Mouse (Mus musculus): ENCODE measurements around the gene Ssrp1. TPM values are rescaled to one million over a fixed set of nuclear protein-coding genes. Genes with fewer than 3 reads are reported as not detected.

Ssrp1 gene
- 180 to 189 TPM (median 187 TPM) in 4 replicates for total RNA-seq (2023; ENCODE audit: inconsistent age)

DNA sequence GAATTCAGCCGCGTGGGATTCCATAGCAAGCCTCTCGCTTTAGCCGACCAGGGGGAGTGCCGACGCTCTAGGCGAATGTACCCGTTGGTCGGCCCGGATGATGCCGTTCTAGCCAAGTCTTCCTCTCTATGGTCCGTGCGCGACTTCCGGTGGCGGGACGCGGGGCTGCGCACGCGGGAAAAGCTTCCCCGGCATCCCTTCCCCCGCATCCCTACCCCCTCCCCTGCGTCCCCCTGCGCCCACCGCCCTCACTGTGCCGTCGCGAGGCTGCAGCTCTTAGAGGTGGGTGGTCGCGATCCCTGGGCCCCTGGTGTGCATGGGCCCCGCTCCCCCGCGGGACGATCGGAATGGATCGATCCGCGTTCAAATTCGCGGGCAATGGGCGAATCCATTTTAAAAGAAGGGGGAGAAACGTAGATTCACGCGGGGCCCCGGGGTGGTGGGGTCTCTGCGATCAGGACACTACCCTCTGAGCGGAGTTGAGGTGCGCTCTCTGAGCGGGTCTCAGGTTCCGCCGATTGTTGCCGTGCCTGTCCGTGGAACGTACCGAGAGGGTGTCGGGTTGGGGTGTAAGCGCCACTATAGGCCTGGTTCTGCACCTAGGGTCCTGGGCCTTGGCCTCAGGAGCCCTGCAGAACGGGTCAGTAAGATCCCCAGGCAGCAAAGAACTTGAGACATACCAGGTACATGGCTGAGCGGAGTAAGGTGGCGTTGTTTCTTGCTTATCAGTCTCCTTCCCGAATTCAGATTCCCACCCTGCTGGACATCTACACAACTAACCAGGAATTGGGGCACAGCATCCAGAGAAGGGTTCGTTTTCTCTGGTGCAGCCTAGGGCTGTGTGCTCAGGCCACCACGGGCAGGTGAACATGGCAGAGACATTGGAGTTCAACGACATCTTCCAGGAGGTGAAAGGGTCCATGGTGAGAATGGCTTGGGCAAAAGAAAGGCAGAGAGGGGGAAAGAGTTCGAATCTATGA lies at the start of gene Ssrp1, which contains the start of gene P2rx3:
Gene Ssrp1, plus strand, starts transcription at position 188 of the 980 bp plus-strand sequence.
Gene P2rx3, minus strand, starts transcription at position 416 of the 980 bp plus-strand sequence.

DNA sequence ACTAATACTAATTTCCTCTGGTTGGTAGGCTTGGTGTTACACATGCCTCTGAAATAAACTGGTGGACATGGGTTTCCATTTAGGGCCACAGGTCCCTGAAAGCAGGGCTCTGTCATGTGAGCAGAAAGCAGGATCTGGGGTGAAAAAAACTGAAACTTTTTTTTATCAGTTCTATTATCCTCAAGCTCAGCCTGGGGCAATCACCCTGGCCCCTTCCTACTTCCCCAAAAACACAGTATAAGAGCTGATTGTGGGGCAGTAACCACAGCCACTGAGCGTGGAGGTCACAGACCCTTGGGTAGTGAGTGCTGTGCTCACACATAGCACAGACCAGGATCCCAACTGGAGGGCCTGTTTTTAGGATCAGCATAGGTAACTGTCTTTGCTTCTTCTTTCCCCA lies 49.1 kb upstream of the Ssrp1 start, which contains the start of gene Prg3:
Gene Prg3, plus strand, starts transcription at position 286 of the 400 bp plus-strand sequence.

GRCm38 (mm10) chr2:85047596-85048167 lies 10.6 kb downstream of the Ssrp1 start, which contains the start of gene Tnks1bp1:
Gene Tnks1bp1 (plus strand): TSS chr2:85048022.

Other genes with a start within 250 kb of the Ssrp1 start
- 9.9 to 13.6 TPM (median 11.4 TPM) in 4 replicates for gene Ube2l6, start 238.4 kb upstream of the Ssrp1 start, total RNA-seq (2023; ENCODE audit: inconsistent age)
- gene Smtnl1, start 214.6 kb upstream of the Ssrp1 start, total RNA-seq (2023; ENCODE audit: inconsistent age), result not detected in 4 replicates
- gene Timm10, start 210.2 kb upstream of the Ssrp1 start, total RNA-seq (2023; ENCODE audit: inconsistent age), result 16.3 to 24.5 TPM (median 21.0 TPM) in 4 replicates
- 5.3 to 9.8 TPM (median 7.3 TPM) in 4 replicates for gene Slc43a1, start 198.4 kb upstream of the Ssrp1 start, total RNA-seq (2023; ENCODE audit: inconsistent age)
- 1.3 TPM in 1 of 4 replicates, not detected in the others for gene Rtn4rl2, start 150.5 kb upstream of the Ssrp1 start, total RNA-seq (2023; ENCODE audit: inconsistent age)
- gene Slc43a3, start 100.7 kb upstream of the Ssrp1 start, total RNA-seq (2023; ENCODE audit: inconsistent age), result 6.9 to 14.2 TPM (median 7.5 TPM) in 4 replicates
- 1.1 to 3.4 TPM (median 1.7 TPM) in 4 replicates for gene Prg2, start 56.8 kb upstream of the Ssrp1 start, total RNA-seq (2023; ENCODE audit: inconsistent age)
- gene Prg3, start 49.0 kb upstream of the Ssrp1 start, total RNA-seq (2023; ENCODE audit: inconsistent age), result not detected in 4 replicates
- 0.29 to 1.00 TPM (median 0.51 TPM) in 3 of 4 replicates, not detected in the other for gene P2rx3, start 228 bp downstream of the Ssrp1 start, total RNA-seq (2023; ENCODE audit: inconsistent age)
- gene Tnks1bp1, start 10.8 kb downstream of the Ssrp1 start, total RNA-seq (2023; ENCODE audit: inconsistent age), result 32.7 to 44.1 TPM (median 38.3 TPM) in 4 replicates
- not detected in 4 replicates for gene Aplnr, start 99.0 kb downstream of the Ssrp1 start, total RNA-seq (2023; ENCODE audit: inconsistent age)
- gene Lrrc55, start 160.0 kb downstream of the Ssrp1 start, total RNA-seq (2023; ENCODE audit: inconsistent age), result not detected in 4 replicates

Measured in B cell, adult (primary cell).